Mouse (Mus musculus): ENCODE measurements around the gene Mt3. TPM values are rescaled to one million over a fixed set of nuclear protein-coding genes. Genes with fewer than 3 reads are reported as not detected.
A peak's percentile ranks its signal among the peaks of the same experiment; 100 is the strongest.

Mt3 gene
- polyA plus RNA-seq, 1 experiment from 2014 or later: 279 TPM

DNA sequence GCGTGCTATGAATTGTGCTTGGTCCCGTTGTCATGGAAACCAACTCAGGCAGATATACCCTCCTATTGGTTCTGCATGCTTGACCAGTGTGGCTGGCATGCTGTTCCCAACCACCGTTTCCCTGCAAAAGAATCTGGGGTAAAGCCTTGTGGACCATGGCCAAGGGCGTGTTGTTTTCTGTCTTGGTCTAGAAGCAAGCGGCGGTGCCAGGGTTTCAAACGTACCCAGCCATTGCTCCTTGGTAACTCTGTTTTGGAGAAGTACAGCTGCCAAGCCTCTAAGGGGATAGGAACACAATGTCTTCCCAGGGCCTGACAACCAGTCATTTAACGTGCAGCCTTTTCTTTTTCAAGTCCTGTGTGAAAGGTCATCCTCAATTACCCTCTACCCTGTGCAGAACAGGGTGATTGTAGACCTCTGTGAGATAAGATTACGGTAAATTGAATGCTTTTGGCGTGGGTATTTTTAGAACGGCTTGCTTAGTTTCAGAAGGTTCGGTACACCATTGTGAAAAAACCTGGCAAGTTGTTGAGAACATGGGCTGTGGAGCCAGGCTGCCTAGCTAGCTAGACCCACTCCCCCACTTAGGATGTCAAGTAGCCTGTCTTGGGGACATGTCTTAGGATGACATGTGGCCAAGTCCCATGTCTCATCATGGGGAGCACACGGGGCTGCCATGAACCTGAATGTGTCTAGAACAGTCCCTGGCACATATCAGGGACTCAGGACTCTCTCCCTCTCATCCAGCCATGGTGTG lies 37.0 kb downstream of the Mt3 start:
- no peak overlapping the region for H3K4me2 ChIP-seq
- H3K27ac ChIP-seq (replicated peaks): peak overlapping the region; percentile 33; the same call in 1 of the 2 replicates
- no peak overlapping the region for H3K9ac ChIP-seq (replicated peaks)
- WGBS: 58% methylated on average over 13 of the region's 13 CpGs
- peaks cover 23% of the 10 kb centered on the region for H3K4me1 ChIP-seq
- peak; percentile 57; the same call in 1 of the 2 replicates for ATAC-seq (ENCODE audit: low FRiP score)
- no peaks in the 10 kb centered on the region for H3K36me3 ChIP-seq
- H3K27me3 ChIP-seq (replicated peaks): peaks cover 33% of the 10 kb centered on the region
- no peaks in the 10 kb centered on the region for H3K9me3 ChIP-seq (replicated peaks)
- H3K4me3 ChIP-seq (replicated peaks): no peak overlapping the region

DNA sequence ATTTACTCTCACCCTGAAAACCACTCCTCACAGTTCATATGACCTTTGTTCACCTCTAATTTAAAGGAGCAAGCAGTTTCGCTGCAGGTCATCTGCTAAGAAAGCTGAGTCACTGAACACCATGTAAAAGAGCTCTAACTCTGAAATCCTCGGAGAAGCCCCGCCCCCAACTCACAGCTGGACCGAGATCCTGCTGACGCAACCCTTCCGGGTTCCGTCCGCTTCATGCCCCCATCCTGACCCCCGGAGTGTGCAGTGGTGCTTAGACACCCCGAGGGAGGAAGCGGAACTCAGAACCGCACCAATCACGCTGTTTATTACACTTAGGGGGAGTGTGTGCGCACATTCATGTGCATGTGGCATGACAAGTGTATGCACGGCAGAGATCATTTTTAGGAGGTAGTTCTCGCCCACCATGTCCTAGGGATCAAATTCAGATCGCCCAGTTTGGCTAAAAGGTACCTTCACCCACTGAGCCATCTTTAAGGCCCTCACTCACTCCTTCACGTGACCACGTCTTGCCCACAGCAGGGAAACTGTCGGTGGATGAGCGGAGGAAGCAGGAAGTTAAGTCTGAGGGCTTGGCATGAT lies 38.8 kb downstream of the Mt3 start:
- H3K27me3 ChIP-seq (replicated peaks): peaks cover 18% of the 10 kb centered on the region
- H3K4me1 ChIP-seq: peaks cover 23% of the 10 kb centered on the region
- H3K27ac ChIP-seq (replicated peaks): no peak overlapping the region
- peak overlapping the region; percentile 30 for H3K4me3 ChIP-seq (replicated peaks)
- H3K9me3 ChIP-seq (replicated peaks): no peaks in the 10 kb centered on the region
- 21% methylated on average over 21 of the region's 21 CpGs for WGBS
- H3K9ac ChIP-seq (replicated peaks): no peak overlapping the region
- H3K4me2 ChIP-seq: peak overlapping the region; percentile 51
- ATAC-seq (ENCODE audit: low FRiP score): no peak
- H3K36me3 ChIP-seq: no peaks in the 10 kb centered on the region

DNA sequence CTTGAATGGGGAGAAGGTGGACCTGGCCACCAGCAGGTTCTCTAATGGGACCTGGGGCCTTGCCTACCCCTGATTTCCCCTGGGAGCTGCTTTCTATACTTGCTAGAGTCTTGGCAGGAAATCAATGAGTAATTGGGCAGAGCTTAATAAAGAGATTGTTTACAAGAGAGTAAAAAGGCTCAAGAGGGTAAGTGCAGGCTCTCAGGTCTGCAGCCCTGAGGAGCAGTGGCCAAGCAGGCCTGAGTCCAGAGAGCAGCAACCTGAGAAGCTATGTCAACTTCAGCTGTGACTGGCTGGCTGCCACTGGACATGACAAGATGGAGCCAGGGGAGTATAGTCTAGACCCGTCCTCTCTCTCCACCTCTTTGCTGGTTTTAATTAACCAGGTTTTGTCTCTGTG lies 40.5 kb downstream of the Mt3 start:
- Histone ChIP-seq H3K4me3 (replicated peaks) (no peak overlapping the region), H3K27me3 (replicated peaks) (peaks cover 2% of the 10 kb centered on the region; the same call in 1 of the 2 replicates), H3K4me2 (no peak overlapping the region), H3K9ac (replicated peaks) (no peak overlapping the region), H3K4me1 (peaks cover 7% of the 10 kb centered on the region), H3K9me3 (replicated peaks) (no peaks in the 10 kb centered on the region), H3K27ac (replicated peaks) (no peak overlapping the region), H3K36me3 (no peaks in the 10 kb centered on the region)
- ATAC-seq (ENCODE audit: low FRiP score): no peak
- 75% methylated on average over 1 of the region's 1 CpGs for WGBS

DNA sequence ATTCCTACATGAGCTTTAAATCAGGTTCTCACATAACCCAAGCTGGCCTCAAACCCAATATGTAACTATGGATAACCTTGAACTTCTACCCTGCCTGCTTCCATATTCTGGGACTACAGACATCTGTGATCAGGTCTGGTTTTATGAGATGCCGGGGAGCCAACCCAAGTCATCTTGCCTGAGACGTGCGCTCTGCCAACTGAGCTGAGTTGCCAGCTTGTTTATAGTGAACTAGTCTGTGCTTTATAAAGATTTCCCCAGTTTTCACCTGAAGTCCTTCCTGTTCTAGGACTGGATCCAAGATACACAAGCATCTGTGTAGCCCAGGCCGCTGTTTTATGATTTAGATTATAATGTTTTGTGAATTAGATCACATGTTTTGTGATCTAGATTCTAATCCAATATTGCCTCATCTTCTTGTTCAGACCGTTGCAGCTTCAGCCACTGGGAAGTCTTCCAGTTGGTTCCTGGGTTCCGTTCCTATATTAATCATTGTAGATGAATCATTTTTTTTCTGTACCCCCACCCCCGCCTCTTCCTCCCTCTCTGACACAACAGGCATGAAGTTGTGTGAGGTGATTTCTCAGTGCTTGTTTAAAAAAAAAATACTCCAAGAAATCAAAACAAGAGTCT lies 42.3 kb downstream of the Mt3 start:
- ATAC-seq (ENCODE audit: low FRiP score): no peak

DNA sequence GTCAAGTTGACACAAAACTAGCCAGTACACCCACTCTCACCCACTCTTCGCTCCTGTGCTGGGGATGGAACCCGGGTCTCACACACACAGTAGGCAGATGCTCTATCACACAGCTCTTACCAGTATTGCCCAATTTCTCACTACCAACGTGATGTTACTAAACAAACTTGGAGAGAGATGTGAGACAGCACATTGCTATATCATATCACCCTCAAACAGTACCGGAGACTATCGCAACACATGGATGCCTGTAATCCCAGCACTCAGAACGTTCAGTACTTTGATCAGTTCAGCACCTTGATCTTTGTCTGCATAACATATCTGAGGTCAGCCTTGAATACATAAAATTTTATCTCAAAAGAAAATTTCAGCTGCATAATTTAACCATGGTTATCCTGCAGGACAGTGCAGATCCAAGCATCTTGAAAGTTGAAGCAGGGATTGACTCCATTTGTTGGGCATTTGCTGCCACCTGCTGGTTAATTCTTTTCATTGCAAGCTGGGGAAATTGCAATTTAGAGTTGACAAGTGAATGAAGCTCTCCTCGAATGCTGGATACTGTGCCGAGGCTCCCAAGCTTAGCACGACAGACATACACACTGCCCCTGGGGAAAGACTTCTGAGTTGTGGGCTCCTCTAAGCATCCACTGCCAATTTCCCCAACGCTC lies 46.9 kb downstream of the Mt3 start:
- no peak; the same call in 1 of the 2 replicates for ATAC-seq (ENCODE audit: low FRiP score)
- H3K9me3 ChIP-seq (replicated peaks): no peaks in the 10 kb centered on the region
- no peaks in the 10 kb centered on the region for H3K27me3 ChIP-seq (replicated peaks)
- no peak overlapping the region for H3K4me3 ChIP-seq (replicated peaks)
- 43% methylated on average over 10 of the region's 10 CpGs for WGBS
- no peaks in the 10 kb centered on the region for H3K4me1 ChIP-seq
- H3K27ac ChIP-seq (replicated peaks): no peak overlapping the region
- H3K36me3 ChIP-seq: no peaks in the 10 kb centered on the region
- no peak overlapping the region for H3K9ac ChIP-seq (replicated peaks)
- H3K4me2 ChIP-seq: no peak overlapping the region; the same call in 1 of the 2 replicates

More for the DNA sequence above, 42.3 kb downstream of the Mt3 start:
- H3K27ac ChIP-seq (replicated peaks): no peak overlapping the region
- H3K4me2 ChIP-seq: no peak overlapping the region
- 86% methylated on average over 7 of the region's 7 CpGs for WGBS
- H3K4me1 ChIP-seq: peaks cover 7% of the 10 kb centered on the region
- H3K9ac ChIP-seq (replicated peaks): no peak overlapping the region
- no peaks in the 10 kb centered on the region for H3K36me3 ChIP-seq
- no peak overlapping the region for H3K4me3 ChIP-seq (replicated peaks)
- 0 out of 2 replicates have a peak, but pooled peaks cover 2% of the 10 kb centered on the region for H3K27me3 ChIP-seq (replicated peaks)
- no peaks in the 10 kb centered on the region for H3K9me3 ChIP-seq (replicated peaks)

Other genes starting within 250 kb of the Mt3 start
- 70.4 and 80.1 TPM in 2 replicates for gene Amfr, start 139.8 kb upstream of the Mt3 start, polyA plus RNA-seq (2015; fragmentation: Nextera tagmentation; extraction: Ambion mirVana)
- 80.8 and 82.5 TPM in 2 replicates for gene Nudt21, start 115.6 kb upstream of the Mt3 start, polyA plus RNA-seq (2015; fragmentation: Nextera tagmentation; extraction: Ambion mirVana)
- 16.2 TPM in 2 replicates for gene Ogfod1, start 115.4 kb upstream of the Mt3 start, polyA plus RNA-seq (2015; fragmentation: Nextera tagmentation; extraction: Ambion mirVana)
- 19.6 and 19.9 TPM in 2 replicates for gene Bbs2, start 53.7 kb upstream of the Mt3 start, polyA plus RNA-seq (2015; fragmentation: Nextera tagmentation; extraction: Ambion mirVana)
- gene Mt4, start 15.4 kb upstream of the Mt3 start, polyA plus RNA-seq (2015; fragmentation: Nextera tagmentation; extraction: Ambion mirVana): not detected in 2 replicates
- gene Mt2, start 20.1 kb downstream of the Mt3 start, polyA plus RNA-seq (2015; fragmentation: Nextera tagmentation; extraction: Ambion mirVana): 32.8 and 40.2 TPM in 2 replicates
- gene Mt1, start 26.5 kb downstream of the Mt3 start, polyA plus RNA-seq (2015; fragmentation: Nextera tagmentation; extraction: Ambion mirVana): 119 and 160 TPM in 2 replicates
- gene Nup93, start 62.0 kb downstream of the Mt3 start, polyA plus RNA-seq (2015; fragmentation: Nextera tagmentation; extraction: Ambion mirVana): 51.5 and 57.4 TPM in 2 replicates
- 0.10 and 0.23 TPM in 2 replicates for gene Slc12a3, start 176.6 kb downstream of the Mt3 start, polyA plus RNA-seq (2015; fragmentation: Nextera tagmentation; extraction: Ambion mirVana)
- gene Herpud1, start 233.8 kb downstream of the Mt3 start, polyA plus RNA-seq (2015; fragmentation: Nextera tagmentation; extraction: Ambion mirVana): 70.8 and 75.5 TPM in 2 replicates